ENCODE assay signal across 11 mouse cellular contexts in genomic region chr5:36054498-36054897, GRCm38 (mm10).
DNase-seq lines count a peak whose midpoint lies in the region; ATAC-seq and TF ChIP-seq lines count a peak whose summit lies in the region.
"Had no signal": no experiment of that assay in that cellular context is flagged by ENCODE, and none has a peak within 500 bp of the region (broad histone marks: within the 10 kb centered on the region; RNA-seq: fewer than 3 reads in every experiment).

No protein-coding gene starts in this region.

- no peaks in the 10 kb centered on the region for H3K27me3 ChIP-seq in hindbrain, embryonic 16.5 days (replicated peaks; ENCODE audit: control insufficient read depth, insufficient read depth, low read length)
- H3K27me3 ChIP-seq: forebrain, embryonic 15.5 days had no signal

- H3K4me1 ChIP-seq in hindbrain, embryonic 16.5 days (ENCODE audit: control insufficient read depth, insufficient read depth, low read depth, low read length), result no peaks in the 10 kb centered on the region
- H3K4me1 ChIP-seq: forebrain, embryonic 15.5 days; limb, embryonic 12.5 days had no signal

- no peaks in the 10 kb centered on the region for H3K9me3 ChIP-seq in hindbrain, embryonic 16.5 days (ENCODE audit: control insufficient read depth, low read length)
- H3K9me3 ChIP-seq: forebrain, embryonic 15.5 days; limb, embryonic 12.5 days had no signal

- peak; percentile 47 for DNase-seq in CD4-positive, CD25-positive, alpha-beta regulatory T cell, adult 2 months (ENCODE audit: low read depth, low spot score)
- no peak for DNase-seq in layer of hippocampus, adult 2 months (ENCODE audit: low spot score in 2 of 2)
- DNase-seq in layer of hippocampus, adult 9-10 months (ENCODE audit: low spot score), result no peak
- peak; percentile 4 for DNase-seq in 416B (ENCODE audit: low read depth)
- no peak for DNase-seq in cerebellum, adult 9-11 months
- DNase-seq: right cerebral cortex, postnatal 4 days had no signal

- TF ChIP-seq CTCF in layer of hippocampus, adult 2 months (conservative IDR thresholded peaks at IDR 0.05), result peak; percentile 60

- H3K4me2 ChIP-seq in hindbrain, embryonic 16.5 days (ENCODE audit: low read length), result no peak overlapping the region
- H3K4me2 ChIP-seq: forebrain, embryonic 15.5 days; limb, embryonic 12.5 days had no signal

- no peak for ATAC-seq in CD4-positive, CD25-positive, alpha-beta regulatory T cell, adult 4 months
- 0 out of 2 replicates have a peak, but pooled peaks have one; percentile 49 for ATAC-seq in hindbrain, embryonic 16.5 days
- ATAC-seq in activated CD4-positive, CD25-positive, alpha-beta regulatory T cell, adult 4 months, result no peak
- ATAC-seq: forebrain, embryonic 15.5 days had no signal

- H3K36me3 ChIP-seq in hindbrain, embryonic 16.5 days (ENCODE audit: control insufficient read depth, insufficient read depth, low read length), result no peaks in the 10 kb centered on the region
- H3K36me3 ChIP-seq: forebrain, embryonic 15.5 days had no signal

- H3K27ac ChIP-seq in layer of hippocampus, adult 2 months, result no peak overlapping the region
- no peak overlapping the region for H3K27ac ChIP-seq in hindbrain, embryonic 16.5 days (ENCODE audit: low read depth, low read length)
- H3K27ac ChIP-seq: forebrain, embryonic 15.5 days; limb, embryonic 12.5 days had no signal

- H3K9ac ChIP-seq in hindbrain, embryonic 16.5 days (ENCODE audit: low read depth, low read length), result no peak overlapping the region
- H3K9ac ChIP-seq: forebrain, embryonic 15.5 days; limb, embryonic 12.5 days had no signal

- WGBS in hindbrain, embryonic 16.5 days, result 60% methylated on average over 3 of the region's 3 CpGs

- no peak overlapping the region for H3K4me3 ChIP-seq in layer of hippocampus, adult 2 months
- no peak overlapping the region for H3K4me3 ChIP-seq in hindbrain, embryonic 16.5 days (ENCODE audit: low read length)
- H3K4me3 ChIP-seq: forebrain, embryonic 15.5 days; limb, embryonic 12.5 days had no signal

Comparison
In these comparisons a context has a peak if more than half of its experiments do, and no peak if none do; other contexts are left out.
1. DNase-seq: peak in CD4-positive, CD25-positive, alpha-beta regulatory T cell, adult 2 months (single experiment) and 416B (single experiment); none in layer of hippocampus, adult 2 months (0 of 2), layer of hippocampus, adult 9-10 months (single experiment) and cerebellum, adult 9-11 months (single experiment).